Mouse (Mus musculus) liver, embryonic 14.5 days (tissue): ENCODE results near the gene Plekha7. TPM values are rescaled to one million over a fixed set of nuclear protein-coding genes. Genes with fewer than 3 reads are reported as not detected.
A peak's percentile ranks its signal among the peaks of the same experiment; 100 is the strongest.

Experiments used
- ATAC-seq: fragments of 200-750 bp; cut with Nextera tagmentation; 2 replicates; pipeline ENCODE4 v1.8.0; 2017; ENCODE audit warnings: moderate number of reproducible peaks, mild to moderate bottlenecking, moderate library complexity; ENCODE audit not compliant: insufficient read depth
- DNase-seq, 3 experiments: peaks; one replicate each; pipeline ENCODE4 v3.0.0-alpha.2; 2012 to 2013; ENCODE audit warnings: low read depth in 3 of 3, low spot score in 3 of 3
- H3K27ac ChIP-seq: fragments of 300-500 bp; sonication (generic); 2 replicates; pipeline ENCODE4 v1.5.1; 2014; ENCODE audit warnings: moderate library complexity, mild to moderate bottlenecking, control low read depth, inconsistent platforms
- H3K27me3 ChIP-seq: fragments of 300-500 bp; sonication (generic); 2 replicates; pipeline ENCODE4 v1.6.1; 2014; ENCODE audit warnings: mild to moderate bottlenecking, low read length, moderate library complexity; ENCODE audit not compliant: control insufficient read depth, insufficient read depth
- H3K36me3 ChIP-seq: fragments of 300-500 bp; sonication (generic); replicated peaks from 2 replicates; pipeline ENCODE4 v1.6.1; 2014; ENCODE audit warnings: low read depth; ENCODE audit not compliant: control insufficient read depth, insufficient read depth
- H3K4me1 ChIP-seq, 2 experiments: fragments of 200-500 bp in 1 of 2; fragments of 300-500 bp in 1 of 2; sonication (generic) in 1 of 2; replicated peaks; 2 replicates each; pipeline ENCODE4 v1.6.1; 2012 to 2014; ENCODE audit warnings: antibody characterized with exemption in 1 of 2, inconsistent platforms in 1 of 2, low read length in 1 of 2; ENCODE audit not compliant: control insufficient read depth in 2 of 2, insufficient read depth in 2 of 2
- H3K4me2 ChIP-seq: fragments of 300-500 bp; sonication (generic); 2 replicates; pipeline ENCODE4 v1.6.1; 2014; ENCODE audit warnings: low read depth, mild to moderate bottlenecking, control low read depth, moderate library complexity
- H3K4me3 ChIP-seq, 2 experiments: fragments of 200-500 bp in 1 of 2; fragments of 300-500 bp in 1 of 2; sonication (generic) in 1 of 2; 2 replicates each; pipeline ENCODE4 v1.5.1; 2012 to 2014; ENCODE audit warnings: low read depth in 2 of 2, low read length in 2 of 2, mild to moderate bottlenecking in 2 of 2, control low read depth in 1 of 2, inconsistent platforms in 1 of 2, moderate library complexity in 1 of 2; ENCODE audit not compliant: insufficient read depth in 1 of 2
- H3K9ac ChIP-seq: fragments of 300-500 bp; sonication (generic); replicated peaks from 2 replicates; pipeline ENCODE4 v1.6.1; 2014; ENCODE audit warnings: mild to moderate bottlenecking, control low read depth, moderate library complexity
- H3K9me3 ChIP-seq: fragments of 300-500 bp; sonication (generic); 2 replicates; pipeline ENCODE4 v1.6.1; 2016; ENCODE audit warnings: low read length, mixed read lengths; ENCODE audit not compliant: control insufficient read depth
- CTCF ChIP-seq: IDR thresholded peaks from 2 replicates; pipeline ENCODE4 v1.5.1; 2016; ENCODE audit warnings: antibody characterized with exemption, low read depth, control low read depth
- EP300 ChIP-seq: IDR thresholded peaks from 2 replicates; pipeline ENCODE4 v1.6.1; 2016; ENCODE audit warnings: antibody characterized with exemption, low read depth
- WGBS: fragments of 180-500 bp; shearing (Covaris S2); extraction: QIAGEN DNeasy Blood & Tissue Kit; methylation state at CpG from one replicate; pipeline ENCODE4 v1.1.7; 2014; ENCODE audit not compliant: insufficient replicate concordance; 5-methylcytosine and 5-hydroxymethylcytosine counted together
- polyA plus RNA-seq, 2 experiments: library from polyadenylated mRNA; depleted of rRNA in 1 of 2; stranded (reverse) in 1 of 2; unstranded in 1 of 2; fragments of >200 nt; fragmentation: Nextera tagmentation in 1 of 2; extraction: Ambion mirVana in 1 of 2; gene quantifications; 2 replicates each; pipeline versions ENCODE4 v1.2.1 to v1.2.3; 2012 to 2014

Plekha7 gene
- polyA plus RNA-seq (2012; rRNA removed) (2.0 and 2.1 TPM in 2 replicates), polyA plus RNA-seq (2014; fragmentation: Nextera tagmentation; extraction: Ambion mirVana) (1.3 and 1.5 TPM in 2 replicates)

DNA sequence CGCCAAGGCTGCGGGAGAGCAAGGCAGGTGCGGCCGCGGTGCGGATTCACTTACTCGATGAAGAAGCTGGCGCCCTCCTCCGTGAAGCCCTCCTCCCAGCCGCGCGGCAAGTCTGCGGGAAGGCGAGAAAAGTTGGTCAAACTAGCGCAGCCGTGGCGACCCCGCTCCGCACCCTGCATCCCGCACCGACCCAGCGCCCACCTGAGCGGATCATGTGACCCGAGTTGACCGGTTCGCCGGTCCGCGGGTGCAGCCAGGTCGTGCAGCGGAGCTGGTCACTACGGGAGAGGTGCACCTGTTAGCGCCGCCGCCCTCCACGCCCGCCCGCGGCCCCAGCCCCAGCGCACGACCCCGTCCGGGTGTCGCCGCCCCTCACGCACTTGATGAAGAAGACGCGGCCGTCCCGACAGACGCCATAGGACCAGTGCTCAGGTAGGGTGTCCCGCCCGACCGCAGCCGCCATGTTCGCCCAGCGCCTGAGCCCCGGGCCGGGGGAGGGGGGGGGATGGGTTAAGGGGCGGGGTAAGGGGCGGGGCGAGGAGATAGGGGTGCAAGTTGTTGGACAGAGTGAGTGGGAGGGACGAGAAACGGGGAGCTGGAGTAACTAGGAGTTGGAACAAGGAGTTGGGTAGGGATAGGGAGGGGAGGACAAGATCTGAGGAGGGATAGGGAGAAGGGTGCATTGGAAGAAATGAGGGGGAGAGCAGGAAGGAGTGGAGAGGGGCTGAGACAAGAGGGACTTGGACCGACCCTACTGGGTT lies at the start of gene Plekha7:
Gene Plekha7, minus strand, starts transcription at position 506 of the 761 bp plus-strand sequence.
- TF ChIP-seq CTCF = no peak
- TF ChIP-seq EP300 = no peak
- peak within 1 kb of the TSS; percentile 57 for H3K9ac ChIP-seq
- H3K4me1 ChIP-seq = peaks cover 4 to 5% of the 10 kb centered on the region in 2 experiments; a peak in 1 of 4 replicates
- no peaks in the 10 kb centered on the region for H3K36me3 ChIP-seq
- DNase-seq (peak in 1 of 3 experiments; percentile 49), ATAC-seq (peak; percentile 73)
- peaks cover 28% of the 10 kb centered on the region for H3K27me3 ChIP-seq
- no peaks in the 10 kb centered on the region for H3K9me3 ChIP-seq
- peak within 1 kb of the TSS; percentile 91 for H3K4me2 ChIP-seq
- under 1% methylated on average over 65 of the region's 65 CpGs for WGBS
- H3K27ac ChIP-seq = no peak within 1 kb of the TSS
- peak within 1 kb of the TSS; percentile 66 to 67 for H3K4me3 ChIP-seq

DNA sequence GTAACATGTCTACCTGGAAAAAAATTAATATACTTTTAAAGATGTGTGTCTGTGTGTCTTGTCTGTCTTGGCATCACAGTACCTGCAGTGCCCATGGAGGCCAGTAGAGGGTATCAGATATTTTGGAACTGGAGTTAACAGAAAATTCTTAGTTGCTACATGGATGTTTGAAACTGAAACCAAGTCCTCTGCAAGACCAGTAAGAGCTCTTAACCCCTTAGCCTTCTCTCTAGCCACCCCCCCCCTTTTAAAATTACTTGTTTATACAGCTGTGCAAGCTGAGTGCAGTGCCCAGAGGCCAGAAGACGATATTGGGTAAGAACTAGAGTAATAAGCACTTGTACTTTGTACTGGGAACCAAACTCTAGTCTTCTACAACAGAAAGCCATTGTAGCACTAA lies 28.1 kb upstream of the Plekha7 start:
- H3K9ac ChIP-seq = no peak overlapping the region
- H3K9me3 ChIP-seq = no peaks in the 10 kb centered on the region
- H3K27ac ChIP-seq = no peak overlapping the region
- H3K4me3 ChIP-seq = no peak overlapping the region
- peaks cover 18% of the 10 kb centered on the region for H3K36me3 ChIP-seq
- H3K27me3 ChIP-seq = no peaks in the 10 kb centered on the region
- peaks cover 8 to 14% of the 10 kb centered on the region in 2 experiments; a peak in 3 of 4 replicates for H3K4me1 ChIP-seq
- 80% methylated on average over 1 of the region's 1 CpGs for WGBS
- peak; percentile 47 to 53 (median 48) for DNase-seq
- H3K4me2 ChIP-seq = peak overlapping the region; percentile 23
- TF ChIP-seq EP300 (no peak), CTCF (peak; percentile 64; the same call in 1 of the 2 replicates)
- no peak for ATAC-seq

DNA sequence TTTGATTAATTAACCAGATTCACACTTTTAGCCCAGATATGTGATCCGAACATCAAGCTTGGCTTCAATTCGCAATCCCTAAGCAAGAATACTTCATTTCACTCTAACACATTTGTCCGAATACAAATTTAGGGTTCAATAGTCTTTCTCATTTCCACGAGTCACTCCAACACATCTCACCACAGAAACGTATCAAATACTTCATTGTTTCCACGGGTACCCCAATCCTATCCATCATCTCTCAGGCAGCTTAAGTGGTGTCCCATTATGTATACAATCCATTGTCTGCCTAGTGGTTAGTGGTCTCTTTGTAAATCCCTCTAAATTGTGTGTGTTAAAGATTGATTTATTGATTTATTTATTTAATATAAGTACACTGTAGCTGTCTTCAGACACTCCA lies 27.0 kb upstream of the Plekha7 start:
- Histone ChIP-seq H3K27ac (peak overlapping the region; percentile 82), H3K4me2 (peak overlapping the region; percentile 85), H3K27me3 (no peaks in the 10 kb centered on the region), H3K4me3 (peak overlapping the region; percentile 96 to 97), H3K9me3 (no peaks in the 10 kb centered on the region), H3K4me1 (peaks cover 8 to 14% of the 10 kb centered on the region in 2 experiments; a peak in 3 of 4 replicates), H3K9ac (peak overlapping the region; percentile 94), H3K36me3 (peaks cover 29% of the 10 kb centered on the region)
- DNase-seq = no peak
- no peak for ATAC-seq
- TF ChIP-seq CTCF (no peak), EP300 (no peak)
- WGBS = 57% methylated on average over 6 of the region's 6 CpGs

DNA sequence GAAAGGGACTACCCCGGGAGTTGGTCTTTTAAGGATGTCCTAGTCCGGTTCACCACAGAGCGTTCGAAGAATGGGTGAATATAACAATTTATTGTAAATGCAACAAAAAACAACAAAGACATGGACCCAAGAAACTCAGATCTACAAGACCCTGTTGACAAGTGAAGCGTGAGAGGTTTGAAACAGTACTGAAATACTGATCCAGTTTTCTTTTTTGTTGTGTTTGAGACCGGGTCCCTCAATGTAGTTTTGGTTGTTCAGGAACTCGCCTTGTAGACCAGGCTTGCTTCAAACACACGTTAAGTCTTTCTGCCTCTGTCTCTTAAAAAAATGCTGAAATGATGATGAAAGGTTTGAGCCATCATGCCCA lies 26.5 kb upstream of the Plekha7 start:
- Histone ChIP-seq H3K27ac (peak overlapping the region; percentile 82), H3K9ac (peak overlapping the region; percentile 94), H3K36me3 (peaks cover 33% of the 10 kb centered on the region), H3K27me3 (no peaks in the 10 kb centered on the region), H3K4me2 (peak overlapping the region; percentile 85), H3K4me3 (peak overlapping the region; percentile 96 to 97), H3K9me3 (no peaks in the 10 kb centered on the region), H3K4me1 (peaks cover 8 to 14% of the 10 kb centered on the region in 2 experiments; a peak in 3 of 4 replicates)
- no peak for TF ChIP-seq EP300
- no peak for TF ChIP-seq CTCF
- DNase-seq (peak in 1 of 3 experiments; percentile 29), ATAC-seq (no peak)
- WGBS = 8% methylated on average over 8 of the region's 8 CpGs
